In the genomic region with DNA sequence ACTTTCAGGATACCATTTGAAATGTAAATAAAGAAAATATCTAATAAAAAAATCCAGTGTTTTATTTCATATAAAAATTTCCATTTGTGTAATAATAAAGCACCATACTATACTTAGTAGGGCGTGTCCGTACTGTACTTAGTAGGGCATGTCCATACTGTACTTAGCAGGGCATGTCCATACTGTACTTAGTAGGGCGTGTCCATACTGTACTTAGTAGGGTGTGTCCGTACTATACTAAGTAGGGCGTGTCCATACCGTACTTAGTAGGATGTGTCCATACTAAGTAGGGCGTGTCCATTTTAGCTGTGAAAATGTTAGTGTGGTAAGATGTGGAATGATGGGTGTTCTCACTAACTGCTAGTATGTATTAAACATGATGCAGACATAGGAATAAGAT, we compare ENCODE assay signal across 21 mouse cellular contexts.
DNase-seq lines count a peak whose midpoint lies in the region; ATAC-seq and TF ChIP-seq lines count a peak whose summit lies in the region.
"Had no signal": no experiment of that assay in that cellular context is flagged by ENCODE, and none has a peak within 500 bp of the region (broad histone marks: within the 10 kb centered on the region; RNA-seq: fewer than 3 reads in every experiment).

No protein-coding gene starts in this region.

- H3K27me3 ChIP-seq in forebrain, embryonic 11.5 days (ENCODE audit: control insufficient read depth, insufficient read depth, low read length): no peaks in the 10 kb centered on the region
- H3K27me3 ChIP-seq in forebrain, embryonic 10.5 days (ENCODE audit: poor library complexity, severe bottlenecking): no peaks in the 10 kb centered on the region
- H3K27me3 ChIP-seq in hindbrain, embryonic 11.5 days (ENCODE audit: control insufficient read depth, insufficient read depth, low read length): no peaks in the 10 kb centered on the region
- no peaks in the 10 kb centered on the region for H3K27me3 ChIP-seq in hindbrain, embryonic 14.5 days (ENCODE audit: control insufficient read depth, insufficient read depth, low read length)
- no peaks in the 10 kb centered on the region for H3K27me3 ChIP-seq in lung, embryonic 15.5 days
- H3K27me3 ChIP-seq in G1E (ENCODE audit: insufficient read depth, low read length): no peaks in the 10 kb centered on the region
- H3K27me3 ChIP-seq: embryonic facial prominence, embryonic 12.5 days; intestine, embryonic 15.5 days had no signal

- no peak for DNase-seq in forebrain, embryonic 11.5 days (ENCODE audit: low spot score)
- DNase-seq in forebrain, embryonic 10.5 days (ENCODE audit: extremely low spot score, low spot score): no peak
- no peak for DNase-seq in hindbrain, embryonic 11.5 days (ENCODE audit: low spot score)
- DNase-seq in hindbrain, embryonic 14.5 days (ENCODE audit: low spot score): no peak
- no peak for DNase-seq in lung, postnatal 4 days
- no peak for DNase-seq in G1E (ENCODE audit: low spot score)
- DNase-seq: adrenal gland, postnatal 14 days; B cell, adult 2 months; cerebellum, adult 11-12 months; cerebellum, adult 9-10 months; cerebellum, postnatal 25 days; gastrocnemius, postnatal 36 days; heart, adult 18-20 months had no signal

- TF ChIP-seq CTCF in G1E (IDR thresholded peaks at IDR 0.05; ENCODE audit: low read depth, low read length): no peak

- no peaks in the 10 kb centered on the region for H3K4me1 ChIP-seq in forebrain, embryonic 11.5 days (replicated peaks; ENCODE audit: control insufficient read depth, insufficient read depth, low read length)
- no peaks in the 10 kb centered on the region for H3K4me1 ChIP-seq in forebrain, embryonic 10.5 days
- no peaks in the 10 kb centered on the region for H3K4me1 ChIP-seq in hindbrain, embryonic 11.5 days (replicated peaks; ENCODE audit: control insufficient read depth, insufficient read depth, low read length)
- no peaks in the 10 kb centered on the region for H3K4me1 ChIP-seq in hindbrain, embryonic 14.5 days (replicated peaks; ENCODE audit: control insufficient read depth, insufficient read depth, low read length)
- H3K4me1 ChIP-seq in lung, embryonic 15.5 days: no peaks in the 10 kb centered on the region
- no peaks in the 10 kb centered on the region for H3K4me1 ChIP-seq in G1E (ENCODE audit: insufficient read depth, low read depth, low read length)
- H3K4me1 ChIP-seq: embryonic facial prominence, embryonic 12.5 days; hindbrain, embryonic 10.5 days; intestine, embryonic 15.5 days had no signal

- no peak overlapping the region for H3K9ac ChIP-seq in forebrain, embryonic 11.5 days (ENCODE audit: low read length)
- no peak overlapping the region for H3K9ac ChIP-seq in hindbrain, embryonic 11.5 days (ENCODE audit: low read depth, low read length)
- H3K9ac ChIP-seq in hindbrain, embryonic 14.5 days: no peak overlapping the region
- H3K9ac ChIP-seq in lung, embryonic 15.5 days: no peak overlapping the region
- H3K9ac ChIP-seq: embryonic facial prominence, embryonic 12.5 days; intestine, embryonic 15.5 days had no signal

- H3K36me3 ChIP-seq in forebrain, embryonic 11.5 days (ENCODE audit: control insufficient read depth, insufficient read depth, low read length): no peaks in the 10 kb centered on the region
- H3K36me3 ChIP-seq in forebrain, embryonic 10.5 days (replicated peaks): no peaks in the 10 kb centered on the region
- H3K36me3 ChIP-seq in hindbrain, embryonic 11.5 days (ENCODE audit: control insufficient read depth, insufficient read depth, low read length): no peaks in the 10 kb centered on the region
- H3K36me3 ChIP-seq in hindbrain, embryonic 14.5 days (replicated peaks; ENCODE audit: control insufficient read depth, insufficient read depth): no peaks in the 10 kb centered on the region
- no peaks in the 10 kb centered on the region for H3K36me3 ChIP-seq in lung, embryonic 15.5 days
- no peaks in the 10 kb centered on the region for H3K36me3 ChIP-seq in G1E (replicated peaks)
- H3K36me3 ChIP-seq: embryonic facial prominence, embryonic 12.5 days; hindbrain, embryonic 10.5 days; intestine, embryonic 15.5 days had no signal

- ATAC-seq in forebrain, embryonic 11.5 days (replicated peaks; ENCODE audit: low FRiP score): peak; percentile 61
- ATAC-seq in hindbrain, embryonic 11.5 days (ENCODE audit: low FRiP score): peak; percentile 70; the same call in 1 of the 2 replicates
- no peak for ATAC-seq in hindbrain, embryonic 14.5 days (ENCODE audit: low FRiP score)
- peak; percentile 46; the same call in 1 of the 2 replicates for ATAC-seq in lung, embryonic 15.5 days (ENCODE audit: borderline replicate concordance, extremely low read depth, low FRiP score, low TSS enrichment)
- peak; percentile 15; the same call in 1 of the 2 replicates for ATAC-seq in G1E (ENCODE audit: extremely low read depth, insufficient number of reproducible peaks, low FRiP score, poor library complexity, severe bottlenecking)
- no peak for ATAC-seq in granulocyte monocyte progenitor cell, adult 5-6 weeks (replicated peaks; ENCODE audit: poor library complexity, severe bottlenecking)
- ATAC-seq: activated CD4-positive, CD25-positive, alpha-beta regulatory T cell, adult 4 months; CD4-positive, CD25-positive, alpha-beta regulatory T cell, adult 4 months; intestine, embryonic 15.5 days had no signal

- H3K4me2 ChIP-seq in forebrain, embryonic 11.5 days (ENCODE audit: low read depth, low read length, severe bottlenecking): no peak overlapping the region
- no peak overlapping the region for H3K4me2 ChIP-seq in hindbrain, embryonic 11.5 days (replicated peaks; ENCODE audit: low read depth, low read length)
- no peak overlapping the region for H3K4me2 ChIP-seq in hindbrain, embryonic 14.5 days (replicated peaks)
- no peak overlapping the region for H3K4me2 ChIP-seq in lung, embryonic 15.5 days
- H3K4me2 ChIP-seq: embryonic facial prominence, embryonic 12.5 days; heart, embryonic 11.5 days; intestine, embryonic 15.5 days had no signal

- 89% methylated on average over 7 of the region's 7 CpGs for WGBS in forebrain, embryonic 11.5 days
- 94% methylated on average over 7 of the region's 7 CpGs for WGBS in forebrain, embryonic 10.5 days
- 93% methylated on average over 7 of the region's 7 CpGs for WGBS in hindbrain, embryonic 11.5 days
- WGBS in hindbrain, embryonic 14.5 days: 95% methylated on average over 7 of the region's 7 CpGs
- WGBS in lung, embryonic 15.5 days: 90% methylated on average over 7 of the region's 7 CpGs

- H3K4me3 ChIP-seq in forebrain, embryonic 11.5 days (ENCODE audit: low read depth, low read length): no peak overlapping the region
- H3K4me3 ChIP-seq in forebrain, embryonic 10.5 days: no peak overlapping the region
- no peak overlapping the region for H3K4me3 ChIP-seq in hindbrain, embryonic 11.5 days (ENCODE audit: low read depth, low read length)
- no peak overlapping the region for H3K4me3 ChIP-seq in hindbrain, embryonic 14.5 days (replicated peaks; ENCODE audit: low read length)
- no peak overlapping the region for H3K4me3 ChIP-seq in lung, embryonic 15.5 days
- no peak overlapping the region for H3K4me3 ChIP-seq in G1E (ENCODE audit: low read depth, low read length)
- H3K4me3 ChIP-seq: embryonic facial prominence, embryonic 12.5 days; hindbrain, embryonic 10.5 days; intestine, embryonic 15.5 days had no signal

- no peak overlapping the region for H3K27ac ChIP-seq in forebrain, embryonic 11.5 days (ENCODE audit: low read depth, low read length)
- no peak overlapping the region for H3K27ac ChIP-seq in forebrain, embryonic 10.5 days
- no peak overlapping the region for H3K27ac ChIP-seq in hindbrain, embryonic 11.5 days (ENCODE audit: low read depth, low read length)
- H3K27ac ChIP-seq in hindbrain, embryonic 14.5 days: no peak overlapping the region
- H3K27ac ChIP-seq in lung, embryonic 15.5 days: no peak overlapping the region
- H3K27ac ChIP-seq: embryonic facial prominence, embryonic 12.5 days; hindbrain, embryonic 10.5 days; intestine, embryonic 15.5 days had no signal

- no peaks in the 10 kb centered on the region for H3K9me3 ChIP-seq in forebrain, embryonic 11.5 days (ENCODE audit: control insufficient read depth, low read length)
- no peaks in the 10 kb centered on the region for H3K9me3 ChIP-seq in forebrain, embryonic 10.5 days
- H3K9me3 ChIP-seq in hindbrain, embryonic 11.5 days (ENCODE audit: control insufficient read depth, low read length): no peaks in the 10 kb centered on the region
- H3K9me3 ChIP-seq in hindbrain, embryonic 14.5 days (ENCODE audit: control insufficient read depth, low read length): no peaks in the 10 kb centered on the region
- no peaks in the 10 kb centered on the region for H3K9me3 ChIP-seq in lung, embryonic 15.5 days
- H3K9me3 ChIP-seq in G1E (replicated peaks): peaks cover 2% of the 10 kb centered on the region; the same call in 1 of the 2 replicates
- H3K9me3 ChIP-seq: embryonic facial prominence, embryonic 12.5 days; hindbrain, embryonic 10.5 days; intestine, embryonic 15.5 days had no signal

Comparison
In these comparisons a context has a peak if more than half of its experiments do, and no peak if none do; other contexts are left out.
1. ATAC-seq: peak in forebrain, embryonic 11.5 days (single experiment), hindbrain, embryonic 11.5 days (single experiment), lung, embryonic 15.5 days (single experiment) and G1E (single experiment); none in hindbrain, embryonic 14.5 days (single experiment) and granulocyte monocyte progenitor cell, adult 5-6 weeks (single experiment).